Mouse (Mus musculus): ENCODE data around the gene Slc22a21.
A peak's percentile ranks its signal among the peaks of the same experiment; 100 is the strongest.
"Not testable (repeated sequence)": the region's sequence is repeated elsewhere in the genome, so short reads cannot be mapped to it uniquely, and the experiment has no call there.

Gene Slc22a21

GRCm38 (mm10) chr11:53979788-53980621 is at the start of gene Slc22a21:
TSS of gene Slc22a21 (minus strand) at chr11:53980332.
- peak; percentile 64 for DNase-seq (ENCODE audit: low spot score)

DNA sequence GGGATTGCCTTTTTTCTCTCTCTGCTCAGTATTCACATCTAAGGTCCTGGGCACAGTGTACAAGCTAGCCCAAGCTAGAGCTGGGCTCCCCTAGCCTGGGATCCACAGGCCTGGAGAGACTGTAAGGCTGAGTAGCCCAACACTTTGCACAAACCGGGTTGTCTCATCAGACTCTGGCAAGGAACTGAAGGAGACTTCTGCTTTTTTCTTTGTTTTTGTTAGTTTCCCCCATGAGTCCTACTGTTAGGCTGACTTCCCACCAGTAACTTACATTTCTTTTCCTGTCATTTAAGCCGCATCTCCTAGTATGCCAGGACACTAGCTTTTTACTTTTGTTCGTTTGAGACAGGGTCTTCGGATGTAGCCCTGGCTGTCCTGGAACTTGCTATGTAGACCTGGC is 48.9 kb upstream of the Slc22a21 start:
- DNase-seq (ENCODE audit: low spot score), result no peak

DNA sequence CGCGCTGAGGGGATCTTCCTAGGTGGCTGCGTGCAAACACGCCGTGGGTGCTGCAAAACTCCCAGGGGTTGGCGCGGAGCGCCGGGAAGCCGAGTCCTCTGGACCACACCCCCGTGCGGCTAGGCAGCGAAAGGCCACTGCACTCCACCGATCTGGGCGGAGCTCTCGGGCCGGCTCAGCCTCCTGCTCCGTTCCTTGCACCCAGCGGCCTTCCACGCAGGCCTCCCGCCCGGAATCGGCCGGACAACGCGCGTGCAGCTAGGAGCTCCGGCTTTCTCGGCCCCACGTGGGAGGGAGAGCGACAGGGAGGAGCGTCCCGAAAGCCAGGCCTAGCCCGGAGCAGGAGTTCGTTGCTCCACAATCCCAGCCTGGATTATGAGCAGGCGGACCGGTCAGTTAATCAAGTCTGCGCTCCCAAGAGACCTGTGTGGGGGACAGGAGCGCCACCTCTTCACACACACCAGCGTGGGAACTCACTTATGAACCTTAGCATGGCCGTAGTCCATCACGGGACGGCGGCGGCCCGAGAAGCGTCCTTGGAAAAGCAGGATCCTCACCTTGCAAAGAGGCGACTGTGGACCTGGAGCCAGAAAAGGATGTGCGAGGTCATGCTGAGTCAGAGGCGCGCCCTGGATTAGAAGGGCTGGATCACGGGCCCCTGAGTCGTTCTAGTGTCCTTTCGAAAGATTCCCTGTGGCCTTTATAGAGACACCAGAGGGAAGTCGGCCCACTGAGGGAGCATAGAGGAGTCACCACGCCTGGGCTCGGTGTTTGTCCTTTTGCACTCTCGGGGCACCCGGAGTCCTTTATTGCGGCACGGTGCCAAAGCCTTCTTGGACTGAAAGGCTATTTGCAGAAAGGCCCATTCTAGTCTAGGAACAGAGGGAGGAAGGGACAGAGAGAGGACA is 48.2 kb upstream of the Slc22a21 start, which contains the start of gene Slc22a4:
Gene Slc22a4, minus strand, starts transcription at position 47 of the 908 bp plus-strand sequence.
- peak; percentile 68 for DNase-seq (ENCODE audit: low spot score)

DNA sequence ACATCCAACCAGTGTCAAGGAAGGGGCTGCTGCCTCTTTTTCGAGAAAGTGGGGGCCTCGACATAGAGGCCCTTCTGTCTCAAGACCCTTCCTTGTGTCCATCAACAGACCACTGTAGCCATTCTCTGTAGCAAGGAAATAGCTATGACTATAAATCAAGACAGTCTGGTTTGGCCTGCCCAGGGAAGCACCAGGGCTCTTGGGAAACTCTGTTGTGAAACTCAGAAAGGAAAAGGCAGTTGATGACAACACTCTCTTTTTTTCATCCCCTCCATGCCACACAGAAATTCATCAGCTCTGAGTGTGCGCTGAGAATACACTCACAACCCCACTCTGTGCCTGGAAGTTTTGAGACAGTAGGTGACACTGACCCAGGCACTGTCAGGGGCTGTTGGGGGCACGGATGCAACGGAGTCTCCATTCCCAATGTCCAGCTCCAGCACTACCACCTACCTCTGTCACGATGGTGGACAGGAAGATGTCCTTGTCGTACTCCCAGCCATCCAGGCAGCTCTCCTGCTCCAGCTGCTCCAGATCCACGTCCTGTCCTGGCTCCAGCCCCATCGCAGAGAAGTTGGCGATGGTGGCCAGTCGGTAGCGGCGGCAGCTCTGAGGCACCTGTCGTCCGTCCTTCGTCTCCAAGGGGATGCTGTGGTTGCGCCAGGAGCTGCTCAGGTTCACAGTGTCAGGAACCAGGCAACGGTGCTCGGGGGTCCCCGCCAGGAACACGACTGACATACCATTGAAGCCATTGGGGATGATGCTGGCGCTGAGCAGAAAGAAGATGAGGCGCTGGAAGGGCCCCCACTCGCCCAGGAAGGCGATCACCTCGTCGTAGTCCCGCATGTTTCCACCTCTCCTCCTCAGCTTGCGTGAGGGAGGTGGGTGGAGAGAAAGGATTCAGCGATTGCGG is 47.3 kb upstream of the Slc22a21 start:
- peak; percentile 70 for DNase-seq (ENCODE audit: low spot score)

DNA sequence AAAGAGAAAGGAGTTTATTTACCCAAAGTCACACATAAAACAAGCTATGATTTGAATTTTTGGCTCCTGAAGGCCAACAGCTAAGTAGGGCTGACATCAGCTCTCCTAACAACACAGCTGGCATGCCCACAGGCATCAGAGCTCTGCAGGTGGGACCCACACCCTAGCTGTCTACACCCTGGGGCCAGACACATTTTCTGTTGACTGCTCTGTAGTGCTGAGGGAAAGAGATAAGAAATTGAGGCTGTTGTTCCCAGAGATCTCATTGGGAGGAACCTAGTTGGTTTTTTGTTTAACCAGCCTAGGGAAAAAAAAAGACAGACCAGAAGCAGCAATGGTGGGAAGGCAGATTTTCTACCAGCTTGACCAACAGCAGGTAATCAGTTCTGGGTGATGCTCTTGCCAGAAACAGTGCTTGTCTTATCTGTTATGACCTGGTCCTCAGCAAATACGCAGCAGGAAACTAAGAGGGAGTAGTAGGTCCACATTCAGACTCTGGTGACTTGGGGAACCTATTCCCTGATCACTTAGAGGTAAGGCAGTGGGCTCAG is 46.4 kb upstream of the Slc22a21 start:
- no peak for DNase-seq (ENCODE audit: low spot score)

GRCm38 (mm10) chr11:54021396-54022093 is 41.4 kb upstream of the Slc22a21 start:
- no peak for DNase-seq (ENCODE audit: low spot score)

DNA sequence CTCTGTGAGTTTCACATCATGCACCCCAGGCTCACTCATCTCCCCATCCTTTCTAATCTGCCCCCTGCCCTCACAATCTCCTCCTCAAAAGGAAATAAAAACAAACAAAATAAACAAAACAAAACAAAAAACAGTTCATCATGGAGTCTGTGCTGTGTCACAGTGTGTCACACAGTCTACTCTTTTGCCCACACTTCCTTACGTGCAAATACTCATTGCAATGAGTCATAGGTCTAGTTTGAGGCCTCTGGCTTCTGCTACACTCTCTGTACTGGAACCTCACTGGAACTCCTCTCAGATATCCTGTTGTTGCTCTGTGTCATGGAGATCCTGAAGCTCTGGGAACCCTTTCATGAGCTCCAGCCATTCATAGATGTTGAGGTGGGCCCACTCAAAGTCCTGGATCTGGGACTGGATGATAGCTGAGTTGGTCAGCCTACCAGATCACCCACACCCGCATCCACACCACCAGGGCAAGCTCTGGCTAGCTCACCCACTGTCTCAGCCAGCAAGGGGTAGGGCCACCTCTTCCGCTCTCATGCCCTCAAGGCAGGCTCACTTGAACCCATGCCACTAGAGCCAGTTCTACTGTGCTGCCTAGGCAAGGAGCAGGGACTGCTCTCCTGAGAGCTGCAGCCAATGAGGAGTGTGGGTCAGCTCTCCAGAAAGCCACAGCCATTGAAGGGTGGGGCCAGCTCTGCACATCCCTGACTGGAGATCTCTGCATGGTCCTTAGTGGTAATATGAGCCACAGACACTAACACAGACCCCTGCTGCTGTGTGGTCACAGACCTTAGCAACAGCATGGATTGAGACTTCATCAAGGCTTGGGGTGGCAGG is 39.0 kb upstream of the Slc22a21 start:
- DNase-seq (ENCODE audit: low spot score), result no peak

GRCm38 (mm10) chr11:54017596-54017995 is 37.5 kb upstream of the Slc22a21 start:
- DNase-seq (ENCODE audit: low spot score), result no peak

GRCm38 (mm10) chr11:54016051-54016450 is 35.9 kb upstream of the Slc22a21 start:
- DNase-seq (ENCODE audit: low spot score), result no peak

DNA sequence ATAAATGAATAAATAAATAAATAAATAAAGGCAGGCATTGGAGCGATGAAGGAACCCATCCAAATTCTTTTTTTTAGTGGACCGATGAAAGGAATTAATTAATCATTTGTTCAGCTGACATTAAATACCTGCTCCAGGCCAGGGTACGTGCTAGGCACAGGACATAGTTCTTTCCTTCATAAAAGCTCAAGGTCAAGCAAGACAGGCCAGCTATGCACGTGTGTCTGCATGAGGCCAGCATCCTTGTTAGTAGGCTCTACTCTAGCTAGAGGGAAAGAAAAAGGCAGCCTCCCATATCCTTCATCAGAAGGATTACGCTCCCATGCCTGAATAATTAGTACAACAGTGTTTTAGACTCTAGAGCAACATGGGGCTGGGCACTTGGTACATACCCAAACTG is 32.8 kb upstream of the Slc22a21 start:
- DNase-seq (ENCODE audit: low spot score), result no peak

- DNase-seq (ENCODE audit: low spot score), result no peak
These were observed 31.1 kb upstream of the Slc22a21 start for GRCm38 (mm10) chr11:54011255-54011654.

DNA sequence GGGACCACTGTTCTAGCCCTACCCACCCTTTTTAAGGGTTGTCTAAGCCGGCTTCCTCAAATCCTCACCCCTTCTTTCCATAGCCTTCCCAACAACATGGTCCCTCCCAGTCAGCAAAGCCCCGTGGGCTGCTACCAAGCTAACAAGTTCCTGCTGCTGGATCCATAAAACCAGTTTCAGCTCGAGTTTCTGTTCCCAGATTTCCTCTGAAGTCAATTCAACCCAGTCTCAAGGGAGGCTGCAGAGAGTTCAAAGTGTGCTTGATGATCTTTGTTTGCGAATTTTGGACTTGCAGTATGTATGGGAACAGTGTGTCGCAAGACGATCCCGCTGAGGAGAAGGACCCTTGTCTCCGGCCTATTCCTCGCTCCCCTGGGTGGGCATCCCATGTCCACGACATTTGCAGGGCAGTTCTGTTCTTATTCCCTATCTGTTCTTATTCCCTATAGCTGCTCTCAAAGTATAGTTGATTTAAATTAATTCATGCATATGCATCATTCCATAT is 28.3 kb upstream of the Slc22a21 start:
- peak; percentile 87 for DNase-seq (ENCODE audit: low spot score)

GRCm38 (mm10) chr11:54007717-54008116 is 27.6 kb upstream of the Slc22a21 start:
- DNase-seq (ENCODE audit: low spot score), result peak; percentile 79

DNA sequence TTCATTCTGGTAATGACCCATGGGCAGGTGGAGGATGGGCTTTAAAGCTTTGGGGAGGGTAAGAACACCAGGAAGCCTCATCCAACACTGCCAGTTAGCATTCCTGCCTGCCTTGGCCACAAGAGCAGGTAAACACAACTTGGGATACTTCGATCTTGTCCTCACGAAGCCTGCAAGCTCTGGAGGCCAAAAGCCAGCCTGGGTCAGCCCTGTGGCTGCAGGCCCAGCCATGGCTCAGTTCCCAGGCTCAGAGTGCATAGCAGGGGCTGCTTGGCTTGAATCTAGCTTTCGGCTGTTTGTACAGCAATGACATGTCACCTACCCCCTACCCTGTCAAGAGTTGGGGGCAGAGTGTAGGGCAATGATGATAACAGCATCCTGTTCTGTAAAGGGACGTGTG is 26.8 kb upstream of the Slc22a21 start:
- peak; percentile 87 for DNase-seq (ENCODE audit: low spot score)

- not testable (repeated sequence) for DNase-seq (ENCODE audit: low spot score)
These were observed 26.2 kb upstream of the Slc22a21 start for GRCm38 (mm10) chr11:54006362-54006761.

DNA sequence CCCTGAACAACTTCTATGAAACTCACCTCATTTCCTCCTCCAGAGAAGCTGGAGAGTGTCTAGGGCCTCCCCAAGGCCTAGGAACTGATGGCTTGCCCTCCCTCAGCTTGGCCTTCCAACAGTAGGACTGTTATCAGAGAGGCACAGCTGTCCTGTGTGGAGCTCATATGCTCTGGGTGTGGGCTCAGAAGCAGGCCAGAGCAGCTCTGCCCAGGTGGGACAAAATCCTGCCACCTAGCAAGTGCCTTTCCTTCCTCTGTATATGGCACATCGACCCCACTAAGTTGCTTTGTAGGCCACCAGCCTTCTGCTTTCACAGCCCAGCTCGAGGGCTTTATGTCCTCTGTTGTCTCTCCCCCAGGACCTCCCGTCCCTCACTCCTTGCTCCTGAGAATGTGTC is 24.6 kb upstream of the Slc22a21 start:
- no peak for DNase-seq (ENCODE audit: low spot score)

- peak; percentile 40 for DNase-seq (ENCODE audit: low spot score)
These were observed 24.1 kb upstream of the Slc22a21 start for GRCm38 (mm10) chr11:54004221-54004620.

GRCm38 (mm10) chr11:54002761-54003717 is 22.9 kb upstream of the Slc22a21 start:
- DNase-seq (ENCODE audit: low spot score), result peak; percentile 87
